Mouse (Mus musculus) left cerebral cortex, postnatal 36 days (tissue): Measurements from ENCODE around the gene Lpcat3. TPM values are rescaled to one million over a fixed set of nuclear protein-coding genes. Genes with fewer than 3 reads are reported as not detected.
"Not testable (repeated sequence)": the region's sequence is repeated elsewhere in the genome, so short reads cannot be mapped to it uniquely, and the experiment has no call there.

Experiments
- DNase-seq, 2 experiments: peaks; one replicate each; pipeline ENCODE4 v3.0.0; 2021 to 2022; ENCODE audit warnings: low spot score in 2 of 2, mixed read lengths in 1 of 2
- intact Hi-C: fragments of 180-260 bp; cut with DNase I; formaldehyde crosslinking; loops from one replicate; pipeline ENCODE4 v1.15.1; 2025
- total RNA-seq, 2 experiments: library from RNA; stranded (reverse); gene quantifications; 2 replicates each; pipeline ENCODE4 v1.2.3; 2021

Lpcat3 gene
- total RNA-seq, 2 experiments from 2014 or later: 20.9 to 23.0 TPM

- intact Hi-C loops: no loop called here
- DNase-seq: peak; percentile 54 to 57
Observed at GRCm38 (mm10) chr6:124673619-124674018, 10.8 kb downstream of the Lpcat3 start.

DNA sequence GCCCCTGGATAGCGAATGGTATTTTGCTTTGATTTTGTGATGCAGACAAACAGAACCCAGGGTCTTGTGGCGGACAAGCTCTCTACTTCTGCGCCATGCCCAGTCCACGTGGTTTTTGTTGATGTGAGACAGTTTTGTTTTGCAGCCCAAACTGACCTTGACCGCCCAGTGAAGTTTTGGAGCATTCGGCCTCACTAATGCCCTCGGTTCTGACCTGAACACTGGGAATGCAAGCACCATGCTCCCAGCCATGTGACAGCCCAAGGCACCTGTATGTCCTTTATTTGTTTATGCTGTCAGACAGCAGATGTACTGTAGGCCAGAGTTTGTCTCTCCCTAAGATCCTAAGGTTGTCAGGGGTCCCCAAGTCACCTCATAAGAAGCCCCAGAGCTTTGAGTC lies 11.8 kb downstream of the Lpcat3 start:
- DNase-seq: no peak
- intact Hi-C loops: no loop called here

- DNase-seq: no peak
- intact Hi-C loops: no loop called here
Observed at GRCm38 (mm10) chr6:124676171-124676570, 13.3 kb downstream of the Lpcat3 start.

- DNase-seq: no peak
- intact Hi-C loops: no loop called here
Observed at GRCm38 (mm10) chr6:124678769-124679168, 15.9 kb downstream of the Lpcat3 start.

DNA sequence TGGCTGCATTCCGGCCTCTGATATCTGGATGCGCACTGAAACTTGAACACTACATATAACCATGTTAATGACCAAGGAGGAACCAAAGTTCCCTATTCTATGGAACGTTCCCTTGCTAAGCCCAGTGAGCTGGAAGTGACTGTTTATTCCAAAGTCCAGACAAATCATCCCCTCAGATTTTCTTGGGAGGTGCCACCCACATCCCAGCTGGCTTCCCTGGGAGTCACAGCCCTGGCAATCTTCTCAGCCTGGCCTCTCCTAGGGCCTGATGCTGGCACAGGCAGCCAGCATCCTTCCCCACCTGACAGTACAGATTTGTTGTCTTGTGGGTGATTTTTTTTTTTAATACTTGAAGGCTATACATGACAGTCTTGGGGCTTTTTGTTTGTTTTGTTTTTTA lies 16.7 kb downstream of the Lpcat3 start:
- no peak for DNase-seq
- intact Hi-C loops: no loop called here

- DNase-seq, intact Hi-C loops: not testable (repeated sequence)
Observed at GRCm38 (mm10) chr6:124682291-124682690, 19.5 kb downstream of the Lpcat3 start.

DNA sequence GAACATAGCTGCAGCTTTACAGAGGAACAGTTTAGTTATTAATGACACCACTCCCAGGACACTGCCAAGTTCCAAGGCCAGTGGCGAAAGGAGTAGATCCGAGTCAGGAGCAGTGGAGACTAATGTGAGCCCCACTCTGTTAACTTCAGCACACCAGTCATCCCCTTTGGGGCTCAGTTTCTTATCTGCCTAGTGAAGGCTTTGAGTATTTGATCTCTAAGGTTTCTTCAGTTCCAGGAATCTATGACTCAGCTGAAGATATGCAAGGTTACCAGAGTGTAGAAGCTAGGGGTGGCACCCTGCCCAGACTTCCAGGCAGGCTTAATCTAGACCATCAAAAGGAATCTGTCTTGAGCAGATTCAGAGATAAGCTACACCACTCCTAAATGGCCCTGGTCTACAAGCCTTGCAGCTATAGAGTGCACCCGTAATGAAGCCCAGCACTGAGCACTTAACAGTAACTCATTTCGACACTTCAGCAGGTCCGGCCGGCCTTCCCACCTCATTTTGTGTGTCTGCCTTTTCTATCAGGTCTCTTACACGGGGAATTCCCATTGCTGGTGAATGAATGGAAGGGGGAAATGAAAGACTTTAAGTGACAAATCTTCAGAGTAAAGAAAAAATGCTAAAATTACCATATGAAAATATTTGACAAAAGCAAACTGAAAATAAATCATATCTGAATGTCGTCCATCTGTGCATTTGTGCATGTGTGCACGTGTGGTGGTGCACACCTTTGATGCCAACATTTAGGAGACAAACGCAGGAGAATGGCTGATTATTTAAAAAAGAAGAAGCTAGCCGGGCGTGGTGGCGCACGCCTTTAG lies 21.0 kb downstream of the Lpcat3 start:
- intact Hi-C loops: no loop called here
- peak in 1 of 2 experiments; percentile 23 for DNase-seq

DNA sequence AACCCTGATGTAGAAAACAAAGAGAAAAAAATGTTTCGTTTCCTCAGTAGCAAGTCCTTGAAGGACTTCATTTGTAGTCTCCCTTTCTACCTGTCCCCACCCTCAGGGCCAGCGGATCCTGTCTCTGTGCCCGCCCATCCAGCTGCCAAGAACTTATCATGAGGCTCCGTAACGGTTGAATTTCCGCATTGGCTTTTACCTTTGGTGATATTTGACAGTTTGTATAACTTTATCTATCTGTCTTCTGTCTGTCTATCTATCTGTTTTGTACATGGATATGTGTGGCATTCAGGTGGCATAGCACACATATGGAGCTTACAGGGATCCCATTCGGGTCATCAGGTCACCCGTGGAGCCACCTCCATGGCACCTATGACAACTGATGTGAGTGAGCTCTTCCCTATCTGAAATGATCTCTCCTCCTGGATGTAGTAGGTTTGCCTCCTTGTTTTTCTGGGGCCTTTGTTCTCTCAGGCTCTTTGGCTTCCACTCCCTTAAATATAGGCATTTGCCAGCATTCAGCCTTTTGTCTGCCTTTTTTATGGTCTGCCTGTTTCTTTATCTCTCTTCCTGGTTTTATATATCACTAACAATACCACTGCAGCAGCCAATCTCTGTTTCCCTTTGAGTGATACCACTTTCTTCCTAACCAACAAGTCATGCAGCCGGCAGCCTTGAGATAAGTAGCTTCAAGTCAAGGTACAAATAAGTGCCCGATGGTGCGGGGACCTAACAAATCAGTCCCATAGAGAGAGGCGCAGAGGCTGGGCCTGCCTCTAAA lies 23.0 kb downstream of the Lpcat3 start:
- intact Hi-C loops: no loop called here

DNA sequence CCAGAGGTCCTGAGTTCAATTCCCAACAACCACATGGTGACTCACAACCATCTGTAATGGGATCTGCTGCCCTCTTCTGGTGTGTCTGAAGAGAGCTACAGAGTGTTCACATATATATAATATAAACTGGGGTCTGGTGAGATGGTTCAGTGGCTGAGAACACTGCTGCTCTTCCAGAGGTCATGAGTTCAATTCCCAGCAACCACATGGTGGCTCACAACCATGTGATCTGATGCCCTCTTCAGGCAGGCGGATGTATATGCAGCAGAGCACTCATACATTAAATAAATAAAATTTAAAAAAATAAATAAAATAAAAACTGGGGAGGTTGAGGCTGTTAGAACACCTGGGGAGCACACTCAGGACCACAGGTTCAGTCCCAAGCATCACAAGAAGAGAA lies 23.8 kb downstream of the Lpcat3 start:
- intact Hi-C loops, DNase-seq: not testable (repeated sequence)

More for the DNA sequence above, 23.0 kb downstream of the Lpcat3 start:
- no peak for DNase-seq

DNA sequence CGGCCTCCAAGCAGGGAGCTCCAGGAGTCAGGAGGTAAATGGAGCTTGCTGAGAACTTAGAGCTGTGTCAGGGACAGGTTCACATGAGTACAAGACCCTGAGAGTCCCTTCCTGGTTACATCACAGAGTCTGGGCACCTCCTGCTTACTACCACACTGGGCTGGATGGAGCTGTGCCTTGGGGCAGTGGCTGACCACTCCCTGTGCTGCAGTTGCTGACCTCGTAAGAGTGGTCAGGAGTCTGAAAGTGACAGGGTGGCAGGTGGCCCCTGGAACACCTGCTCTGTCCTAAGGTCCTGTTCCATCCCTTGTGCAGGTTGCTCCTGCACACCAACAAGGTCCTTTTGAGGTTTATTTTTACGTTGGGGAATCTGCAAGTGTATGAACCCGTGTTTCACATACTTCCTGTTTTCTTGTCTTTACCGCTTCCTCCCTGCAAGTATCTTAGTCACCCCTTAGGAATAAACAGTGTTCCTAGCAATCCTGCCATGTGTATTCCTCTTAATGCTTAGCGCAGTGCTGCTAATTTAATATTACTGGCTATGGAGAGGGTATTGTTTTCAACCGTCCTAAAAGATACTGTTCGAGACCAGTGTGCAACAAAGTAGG lies 25.4 kb downstream of the Lpcat3 start:
- intact Hi-C loops: no loop called here
- no peak for DNase-seq

GRCm38 (mm10) chr6:124689011-124689410 lies 26.2 kb downstream of the Lpcat3 start:
- intact Hi-C loops: no loop called here
- DNase-seq: no peak

- no peak for DNase-seq
- intact Hi-C loops: no loop called here
Observed at GRCm38 (mm10) chr6:124690517-124690916, 27.7 kb downstream of the Lpcat3 start.

GRCm38 (mm10) chr6:124693243-124693981 lies 30.6 kb downstream of the Lpcat3 start:
- intact Hi-C loops: no loop called here

GRCm38 (mm10) chr6:124694166-124694955 lies 31.5 kb downstream of the Lpcat3 start:
- intact Hi-C loops: no loop called here
- DNase-seq: peak in 1 of 2 experiments; percentile 54

More at GRCm38 (mm10) chr6:124693243-124693981, 30.6 kb downstream of the Lpcat3 start:
- DNase-seq: no peak

GRCm38 (mm10) chr6:124696441-124697150 lies 33.8 kb downstream of the Lpcat3 start:
- intact Hi-C loops: no loop called here
- no peak for DNase-seq

GRCm38 (mm10) chr6:124698751-124699150 lies 35.9 kb downstream of the Lpcat3 start:
- intact Hi-C loops: no loop called here
- DNase-seq: no peak

DNA sequence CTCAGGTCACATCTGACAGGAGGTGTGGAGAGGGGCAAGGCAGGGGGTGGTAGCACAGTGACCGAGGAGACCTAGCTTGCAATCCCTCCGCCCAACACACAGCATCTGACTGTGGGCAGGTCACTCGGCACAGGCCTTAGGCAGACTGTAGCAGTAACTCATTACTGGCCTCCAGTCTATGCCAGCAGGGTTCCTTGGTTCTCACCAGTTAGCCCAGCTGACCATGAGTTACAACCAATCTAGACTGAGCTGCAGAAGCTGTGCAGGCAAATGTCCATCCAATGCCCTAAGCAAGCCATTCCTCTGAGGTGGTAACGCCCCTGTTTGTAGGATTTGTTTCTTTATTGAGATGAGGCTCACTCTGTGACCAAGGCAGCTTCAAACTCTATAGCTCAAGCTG lies 36.5 kb downstream of the Lpcat3 start:
- intact Hi-C loops: no loop called here
- DNase-seq: no peak

- DNase-seq: peak; percentile 51 to 70
- intact Hi-C loops: loop anchor here (5.0 kb wide), 1 partner anchor 38 kb away; the partner anchor contains the start of gene Lpcat3
Observed at GRCm38 (mm10) chr6:124699962-124700610, 37.3 kb downstream of the Lpcat3 start.
